In genomic region chr4:106869539-106869951, GRCm38 (mm10) we compare ENCODE assay signal across 12 mouse cellular contexts. TPM values are rescaled to one million over a fixed set of nuclear protein-coding genes. Genes with fewer than 3 reads are reported as not detected.
DNase-seq lines count a peak whose midpoint lies in the region; ATAC-seq and TF ChIP-seq lines count a peak whose summit lies in the region.
"Had no signal": no experiment of that assay in that cellular context is flagged by ENCODE, and none has a peak within 500 bp of the region (broad histone marks: within the 10 kb centered on the region; RNA-seq: fewer than 3 reads in every experiment).

No protein-coding gene starts in this region.

- H3K9ac ChIP-seq in heart, embryonic 16.5 days (ENCODE audit: low read length) = no peak overlapping the region
- no peak overlapping the region for H3K9ac ChIP-seq in embryonic facial prominence, embryonic 13.5 days
- no peak overlapping the region for H3K9ac ChIP-seq in kidney, embryonic 16.5 days (replicated peaks; ENCODE audit: low read length)
- H3K9ac ChIP-seq: hindbrain, embryonic 14.5 days had no signal

- no peak for ATAC-seq in heart, embryonic 16.5 days (replicated peaks; ENCODE audit: extremely low read depth, insufficient read depth, low FRiP score)
- ATAC-seq in embryonic facial prominence, embryonic 13.5 days (ENCODE audit: insufficient number of reproducible peaks, insufficient read depth, low FRiP score, low TSS enrichment, low read depth) = no peak
- no peak for ATAC-seq in kidney, embryonic 16.5 days (ENCODE audit: low FRiP score, low TSS enrichment)
- ATAC-seq: Patski had no signal

- no peaks in the 10 kb centered on the region for H3K27me3 ChIP-seq in heart, embryonic 16.5 days (ENCODE audit: control insufficient read depth, insufficient read depth, low read length)
- no peaks in the 10 kb centered on the region for H3K27me3 ChIP-seq in E14TG2a.4 (ENCODE audit: insufficient read depth, low read length)
- H3K27me3 ChIP-seq in embryonic facial prominence, embryonic 13.5 days = no peaks in the 10 kb centered on the region
- no peaks in the 10 kb centered on the region for H3K27me3 ChIP-seq in myocyte (ENCODE audit: control insufficient read depth, insufficient read depth, insufficient read length)
- H3K27me3 ChIP-seq in kidney, embryonic 16.5 days (ENCODE audit: insufficient read depth, low read length) = no peaks in the 10 kb centered on the region
- H3K27me3 ChIP-seq: Patski had no signal

- H3ac ChIP-seq in myocyte (ENCODE audit: control insufficient read depth, insufficient read length) = no peak overlapping the region

- 37% methylated on average over 3 of the region's 3 CpGs for WGBS in heart, embryonic 16.5 days
- 54% methylated on average over 3 of the region's 3 CpGs for WGBS in embryonic facial prominence, embryonic 13.5 days
- 69% methylated on average over 3 of the region's 3 CpGs for WGBS in kidney, embryonic 16.5 days

- no peak overlapping the region for H3K4me3 ChIP-seq in heart, embryonic 16.5 days (ENCODE audit: low read length)
- H3K4me3 ChIP-seq in E14TG2a.4 (replicated peaks; ENCODE audit: low read length) (peak overlapping the region; percentile 41; the same call in 1 of the 2 replicates), myocyte (no peak overlapping the region)
- no peak overlapping the region for H3K4me3 ChIP-seq in embryonic facial prominence, embryonic 13.5 days
- H3K4me3 ChIP-seq in kidney, embryonic 16.5 days (ENCODE audit: low read length) = no peak overlapping the region

- no peak overlapping the region for H3K4me2 ChIP-seq in heart, embryonic 16.5 days (ENCODE audit: low read depth, low read length)
- no peak overlapping the region for H3K4me2 ChIP-seq in embryonic facial prominence, embryonic 13.5 days
- peak overlapping the region; percentile 60 for H3K4me2 ChIP-seq in myocyte (ENCODE audit: low read depth)
- no peak overlapping the region for H3K4me2 ChIP-seq in kidney, embryonic 16.5 days (replicated peaks; ENCODE audit: low read depth, low read length)
- H3K4me2 ChIP-seq: hindbrain, embryonic 14.5 days had no signal

- no peak for DNase-seq in heart, adult 8-10 months (ENCODE audit: low spot score)
- no peak for DNase-seq in adrenal gland, adult (ENCODE audit: inconsistent age in 2 of 2, low spot score in 1 of 2)
- DNase-seq in gastrocnemius, adult 8-10 months (ENCODE audit: low spot score in 2 of 2) = no peak
- DNase-seq: left cerebral cortex, postnatal 4 days; right cerebral cortex, postnatal 4 days had no signal

- TF ChIP-seq POLR2A in myocyte (IDR thresholded peaks at IDR 0.05; ENCODE audit: insufficient read length, low read depth) = no peak

- no peaks in the 10 kb centered on the region for H3K36me3 ChIP-seq in heart, embryonic 16.5 days (ENCODE audit: control insufficient read depth, insufficient read depth)
- H3K36me3 ChIP-seq in E14TG2a.4 (ENCODE audit: insufficient read depth, low read length) (no peaks in the 10 kb centered on the region), myocyte (ENCODE audit: control insufficient read depth, insufficient read depth) (no peaks in the 10 kb centered on the region)
- no peaks in the 10 kb centered on the region for H3K36me3 ChIP-seq in embryonic facial prominence, embryonic 13.5 days
- H3K36me3 ChIP-seq in kidney, embryonic 16.5 days (ENCODE audit: insufficient read depth, low read length) = no peaks in the 10 kb centered on the region

- no peaks in the 10 kb centered on the region for H3K9me3 ChIP-seq in heart, embryonic 16.5 days (replicated peaks; ENCODE audit: control insufficient read depth, low read length)
- H3K9me3 ChIP-seq in E14TG2a.4 (ENCODE audit: low read length) = no peaks in the 10 kb centered on the region
- H3K9me3 ChIP-seq in embryonic facial prominence, embryonic 13.5 days = no peaks in the 10 kb centered on the region
- H3K9me3 ChIP-seq in kidney, embryonic 16.5 days (ENCODE audit: low read length) = no peaks in the 10 kb centered on the region

- TF ChIP-seq CTCF in E14TG2a.4 (conservative IDR thresholded peaks at IDR 0.05; ENCODE audit: low read length) = no peak

- H3K79me2 ChIP-seq in myocyte (ENCODE audit: control insufficient read depth, insufficient read depth) = no peaks in the 10 kb centered on the region

- H3K4me1 ChIP-seq in heart, embryonic 16.5 days (ENCODE audit: control insufficient read depth, insufficient read depth, low read length) = peaks cover 35% of the 10 kb centered on the region
- H3K4me1 ChIP-seq in E14TG2a.4 (replicated peaks; ENCODE audit: low read depth, low read length) = peaks cover 81% of the 10 kb centered on the region
- H3K4me1 ChIP-seq in embryonic facial prominence, embryonic 13.5 days = peaks cover 42% of the 10 kb centered on the region
- peaks cover 34% of the 10 kb centered on the region for H3K4me1 ChIP-seq in kidney, embryonic 16.5 days (ENCODE audit: insufficient read depth, low read length)

- peak overlapping the region; percentile 46 for H3K27ac ChIP-seq in heart, embryonic 16.5 days (ENCODE audit: low read length)
- peak overlapping the region; percentile 71 for H3K27ac ChIP-seq in embryonic facial prominence, embryonic 13.5 days
- H3K27ac ChIP-seq in kidney, embryonic 16.5 days (ENCODE audit: low read length) = no peak overlapping the region
- H3K27ac ChIP-seq: hindbrain, embryonic 14.5 days had no signal

TF ChIP-seq in myocyte, 11 proteins besides CTCF, POLR2A, EP300 and RAD21:
- TF ChIP-seq TCF12 (IDR thresholded peaks at IDR 0.05; ENCODE audit: insufficient read depth, poor library complexity, severe bottlenecking) (no peak), TCF3 (IDR thresholded peaks at IDR 0.05; ENCODE audit: insufficient read length, low read depth) (no peak), CEBPB (IDR thresholded peaks at IDR 0.05; ENCODE audit: insufficient read depth, poor library complexity, severe bottlenecking) (no peak), USF1 (IDR thresholded peaks at IDR 0.05; ENCODE audit: low read depth) (no peak), E2F4 (IDR thresholded peaks at IDR 0.05; ENCODE audit: insufficient read depth) (no peak), MAX (IDR thresholded peaks at IDR 0.05; ENCODE audit: low read depth) (no peak), POLR2AphosphoS2 (IDR thresholded peaks at IDR 0.05; ENCODE audit: insufficient read length, low read depth) (no peak), REST (IDR thresholded peaks at IDR 0.05; ENCODE audit: insufficient read depth, insufficient read length) (no peak), SRF (IDR thresholded peaks at IDR 0.05; ENCODE audit: control insufficient read depth, insufficient read length, low read depth) (no peak), MYOD1 (IDR thresholded peaks at IDR 0.05; ENCODE audit: control insufficient read depth in 1 of 3, insufficient read length in 2 of 3, low read depth in 2 of 3) (no peak), MYOG (IDR thresholded peaks at IDR 0.05; ENCODE audit: control insufficient read depth in 1 of 3, insufficient read depth in 1 of 3, insufficient read length in 2 of 3, low read depth in 2 of 3) (no peak)
TF ChIP-seq in myocyte: peak in this region for 0.

RNA-seq across cellular contexts. Expression of gene Ssbp3, which starts 41.0 kb away (rescaled TPM):
- 51.2 and 52.9 TPM in 2 replicates for polyA plus RNA-seq in heart, embryonic 16.5 days (2015; fragmentation: Nextera tagmentation; extraction: Ambion mirVana)
- 10 to 100 TPM; 34.2 to 42.5 (median 36.2) TPM for total RNA-seq in heart, adult 8-10 months (2022)
- 172 and 190 TPM in 2 replicates for polyA plus RNA-seq in embryonic facial prominence, embryonic 13.5 days (2015; fragmentation: Nextera tagmentation; extraction: Ambion mirVana)
- polyA plus RNA-seq in myocyte (2012; fragmentation: generic; extraction: Trizol) = 59.4 TPM
- 10 to 100 TPM; 24.0 to 27.1 (median 25.8) TPM for total RNA-seq in gastrocnemius, adult 8-10 months (2022)
- 66.4 and 79.4 TPM in 2 replicates for polyA plus RNA-seq in kidney, embryonic 16.5 days (2015; fragmentation: Nextera tagmentation; extraction: Ambion mirVana)
